Comparison of ENCODE assay signal across 11 mouse cellular contexts in genomic region chr13:35031684-35032082, GRCm38 (mm10). TPM values are rescaled to one million over a fixed set of nuclear protein-coding genes. Genes with fewer than 3 reads are reported as not detected.
DNase-seq lines count a peak whose midpoint lies in the region; ATAC-seq lines count a peak whose summit lies in the region.
"Had no signal": no experiment of that assay in that cellular context is flagged by ENCODE, and none has a peak within 500 bp of the region (broad histone marks: within the 10 kb centered on the region; RNA-seq: fewer than 3 reads in every experiment).

No protein-coding gene starts in this region.

- no peaks in the 10 kb centered on the region for H3K36me3 ChIP-seq in kidney, embryonic 16.5 days (ENCODE audit: insufficient read depth, low read length)
- H3K36me3 ChIP-seq: hindbrain, embryonic 15.5 days had no signal

- no peak overlapping the region for H3K27ac ChIP-seq in kidney, embryonic 16.5 days (ENCODE audit: low read length)
- H3K27ac ChIP-seq: hindbrain, embryonic 15.5 days had no signal

- no peak for ATAC-seq in kidney, embryonic 16.5 days (ENCODE audit: low FRiP score, low TSS enrichment)
- peak; percentile 80 for ATAC-seq in megakaryocyte-erythroid progenitor cell, adult 5-6 weeks (replicated peaks; ENCODE audit: low FRiP score, low TSS enrichment, poor library complexity, severe bottlenecking)
- no peak for ATAC-seq in monocyte, adult 5-6 weeks (replicated peaks; ENCODE audit: insufficient number of reproducible peaks, low FRiP score, low TSS enrichment, poor library complexity, severe bottlenecking)

- H3K4me2 ChIP-seq in kidney, embryonic 16.5 days (replicated peaks; ENCODE audit: low read depth, low read length): no peak overlapping the region
- H3K4me2 ChIP-seq: hindbrain, embryonic 15.5 days had no signal

- no peak overlapping the region for H3K4me3 ChIP-seq in kidney, embryonic 16.5 days (ENCODE audit: low read length)
- H3K4me3 ChIP-seq: hindbrain, embryonic 15.5 days had no signal

- WGBS in kidney, embryonic 16.5 days: 73% methylated on average over 4 of the region's 4 CpGs

- no peaks in the 10 kb centered on the region for H3K4me1 ChIP-seq in kidney, embryonic 16.5 days (ENCODE audit: insufficient read depth, low read length)
- H3K4me1 ChIP-seq: hindbrain, embryonic 15.5 days had no signal

- DNase-seq in adrenal gland, postnatal 10 days: peak; percentile 7
- DNase-seq in adrenal gland, postnatal 4 days (ENCODE audit: low spot score in 2 of 2): no peak
- peak; percentile 17 for DNase-seq in kidney, postnatal 10 days
- peak; percentile 11 for DNase-seq in ES-CJ7 (ENCODE audit: low read depth, low spot score)
- no peak for DNase-seq in ovary, postnatal 36 days (ENCODE audit: low spot score)
- DNase-seq: cerebellum, adult 9-11 months; lung, postnatal 36 days had no signal

- H3K9me3 ChIP-seq in kidney, embryonic 16.5 days (ENCODE audit: low read length): no peaks in the 10 kb centered on the region
- H3K9me3 ChIP-seq: hindbrain, embryonic 15.5 days had no signal

- H3K9ac ChIP-seq in kidney, embryonic 16.5 days (replicated peaks; ENCODE audit: low read length): no peak overlapping the region
- H3K9ac ChIP-seq: hindbrain, embryonic 15.5 days had no signal

- H3K27me3 ChIP-seq in kidney, embryonic 16.5 days (ENCODE audit: insufficient read depth, low read length): no peaks in the 10 kb centered on the region
- H3K27me3 ChIP-seq: hindbrain, embryonic 15.5 days had no signal

RNA-seq across cellular contexts. Expression of gene Eci2, which starts 4.8 kb away (rescaled TPM):
- total RNA-seq in adrenal gland, postnatal 10 days (2021): 100 to 1,000 TPM; 254 to 255 TPM
- 100 to 1,000 TPM; 168 to 208 TPM for total RNA-seq in adrenal gland, postnatal 4 days (2021)
- 144 and 147 TPM in 2 replicates for polyA plus RNA-seq in kidney, embryonic 16.5 days (2015; fragmentation: Nextera tagmentation; extraction: Ambion mirVana)
- 94.1 and 141 TPM in 2 replicates for total RNA-seq in megakaryocyte-erythroid progenitor cell, adult 5-6 weeks (2014; fragmentation: Nextera tagmentation)
- 122 TPM in 2 replicates for total RNA-seq in megakaryocyte-erythroid progenitor cell, adult 5-6 weeks (2017)
- 17.7 to 32.0 TPM (median 26.4 TPM) in 3 replicates for total RNA-seq in monocyte, adult 5-6 weeks (2017)

Comparison
In these comparisons a context has a peak if more than half of its experiments do, and no peak if none do; other contexts are left out.
1. DNase-seq: peak in adrenal gland, postnatal 10 days (single experiment), kidney, postnatal 10 days (single experiment) and ES-CJ7 (single experiment); none in adrenal gland, postnatal 4 days (0 of 2) and ovary, postnatal 36 days (single experiment).